Mouse (Mus musculus) stomach, embryonic 14.5 days (tissue): ENCODE measurements around the gene Iqschfp. TPM values are rescaled to one million over a fixed set of nuclear protein-coding genes. Genes with fewer than 3 reads are reported as not detected.

ENCODE experiments used
- ATAC-seq: fragments of 200-750 bp; cut with Nextera tagmentation; 2 replicates; pipeline ENCODE4 v1.8.0; 2017; ENCODE audit warnings: low read depth, moderate TSS enrichment; ENCODE audit not compliant: insufficient number of reproducible peaks, insufficient read depth, low FRiP score
- H3K27ac ChIP-seq: fragments of 300-500 bp; sonication (generic); 2 replicates; pipeline ENCODE4 v1.5.1; 2014; ENCODE audit warnings: mild to moderate bottlenecking, low read length, moderate library complexity, mixed read lengths
- H3K27me3 ChIP-seq: fragments of 300-500 bp; sonication (generic); 2 replicates; pipeline ENCODE4 v1.6.1; 2014; ENCODE audit warnings: low read length, control low read depth, mixed read lengths; ENCODE audit not compliant: control insufficient read depth, insufficient read depth
- H3K36me3 ChIP-seq: fragments of 300-500 bp; sonication (generic); 2 replicates; pipeline ENCODE4 v1.6.1; 2014; ENCODE audit warnings: mild to moderate bottlenecking, control low read depth, low read length, moderate library complexity, mixed read lengths; ENCODE audit not compliant: control insufficient read depth, insufficient read depth
- H3K4me1 ChIP-seq: fragments of 300-500 bp; sonication (generic); 2 replicates; pipeline ENCODE4 v1.6.1; 2014; ENCODE audit warnings: low read length, control low read depth, mixed read lengths; ENCODE audit not compliant: control insufficient read depth, insufficient read depth
- H3K4me2 ChIP-seq: fragments of 300-500 bp; sonication (generic); replicated peaks from 2 replicates; pipeline ENCODE4 v1.6.1; 2014; ENCODE audit warnings: low read depth, low read length, control low read depth
- H3K4me3 ChIP-seq: fragments of 300-500 bp; sonication (generic); 2 replicates; pipeline ENCODE4 v1.5.1; 2014; ENCODE audit warnings: low read depth, low read length, control low read depth
- H3K9ac ChIP-seq: fragments of 300-500 bp; sonication (generic); replicated peaks from 2 replicates; pipeline ENCODE4 v1.6.1; 2014; ENCODE audit warnings: low read depth, mild to moderate bottlenecking, control low read depth, low read length, moderate library complexity, mixed read lengths
- H3K9me3 ChIP-seq: fragments of 300-500 bp; sonication (generic); 2 replicates; pipeline ENCODE4 v1.6.1; 2016; ENCODE audit warnings: low read depth, low read length, control low read depth; ENCODE audit not compliant: control insufficient read depth
- WGBS: fragments of 180-500 bp; shearing (Covaris S2); extraction: QIAGEN DNeasy Blood & Tissue Kit; methylation state at CpG from one replicate; pipeline ENCODE4 v1.1.7; 2014; 5-methylcytosine and 5-hydroxymethylcytosine counted together
- polyA plus RNA-seq: library from polyadenylated mRNA; unstranded; fragments of >200 nt; fragmentation: Nextera tagmentation; extraction: Ambion mirVana; gene quantifications from 2 replicates; pipeline ENCODE4 v1.2.1, GENCODE M21; 2014

Iqschfp gene
- polyA plus RNA-seq, 1 experiment from 2014 or later = 0.20 TPM

- Histone ChIP-seq H3K27ac (no peak overlapping the region), H3K4me1 (no peaks in the 10 kb centered on the region), H3K9me3 (no peaks in the 10 kb centered on the region), H3K36me3 (no peaks in the 10 kb centered on the region; the same call in 1 of the 2 replicates), H3K27me3 (no peaks in the 10 kb centered on the region), H3K4me3 (no peak overlapping the region), H3K9ac (no peak overlapping the region), H3K4me2 (no peak overlapping the region)
- ATAC-seq = no peak
- WGBS = 88% methylated on average over 5 of the region's 5 CpGs
These were observed 731.0 kb downstream of the Iqschfp start for GRCm38 (mm10) chr3:68623036-68623435.

- H3K9ac ChIP-seq = no peak overlapping the region
- no peak overlapping the region for H3K4me3 ChIP-seq
- no peaks in the 10 kb centered on the region for H3K27me3 ChIP-seq
- no peaks in the 10 kb centered on the region; the same call in 1 of the 2 replicates for H3K36me3 ChIP-seq
- no peaks in the 10 kb centered on the region for H3K9me3 ChIP-seq
- no peak for ATAC-seq
- 89% methylated on average over 6 of the region's 6 CpGs for WGBS
- H3K27ac ChIP-seq = no peak overlapping the region
- no peaks in the 10 kb centered on the region for H3K4me1 ChIP-seq
- H3K4me2 ChIP-seq = no peak overlapping the region
These were observed 732.4 kb downstream of the Iqschfp start for GRCm38 (mm10) chr3:68624471-68624870.

GRCm38 (mm10) chr3:68630261-68630660 is 738.2 kb downstream of the Iqschfp start:
- Histone ChIP-seq H3K9me3 (no peaks in the 10 kb centered on the region), H3K4me3 (no peak overlapping the region), H3K9ac (no peak overlapping the region), H3K4me1 (no peaks in the 10 kb centered on the region), H3K36me3 (no peaks in the 10 kb centered on the region), H3K4me2 (no peak overlapping the region), H3K27ac (no peak overlapping the region), H3K27me3 (no peaks in the 10 kb centered on the region)
- no peak for ATAC-seq
- 72% methylated on average over 4 of the region's 4 CpGs for WGBS

GRCm38 (mm10) chr3:68630821-68631220 is 738.8 kb downstream of the Iqschfp start:
- Histone ChIP-seq H3K4me2 (no peak overlapping the region), H3K27me3 (no peaks in the 10 kb centered on the region), H3K4me1 (no peaks in the 10 kb centered on the region), H3K9me3 (no peaks in the 10 kb centered on the region), H3K9ac (no peak overlapping the region), H3K36me3 (no peaks in the 10 kb centered on the region), H3K27ac (no peak overlapping the region), H3K4me3 (no peak overlapping the region)
- 77% methylated on average over 3 of the region's 3 CpGs for WGBS
- no peak for ATAC-seq

GRCm38 (mm10) chr3:68632714-68633113 is 740.7 kb downstream of the Iqschfp start:
- Histone ChIP-seq H3K4me2 (no peak overlapping the region), H3K36me3 (no peaks in the 10 kb centered on the region), H3K4me3 (no peak overlapping the region), H3K9me3 (no peaks in the 10 kb centered on the region), H3K27me3 (no peaks in the 10 kb centered on the region), H3K27ac (no peak overlapping the region), H3K4me1 (no peaks in the 10 kb centered on the region), H3K9ac (no peak overlapping the region)
- no peak for ATAC-seq
- WGBS = 86% methylated on average over 3 of the region's 3 CpGs

- ATAC-seq = no peak
- Histone ChIP-seq H3K4me3 (no peak overlapping the region), H3K4me2 (no peak overlapping the region), H3K9me3 (no peaks in the 10 kb centered on the region), H3K4me1 (no peaks in the 10 kb centered on the region), H3K27ac (no peak overlapping the region), H3K27me3 (no peaks in the 10 kb centered on the region), H3K9ac (no peak overlapping the region), H3K36me3 (no peaks in the 10 kb centered on the region)
- WGBS = 91% methylated on average over 4 of the region's 4 CpGs
These were observed 741.5 kb downstream of the Iqschfp start for GRCm38 (mm10) chr3:68633577-68633976.

- no peak overlapping the region for H3K27ac ChIP-seq
- ATAC-seq = no peak
- H3K36me3 ChIP-seq = no peaks in the 10 kb centered on the region
- H3K9me3 ChIP-seq = no peaks in the 10 kb centered on the region
- H3K9ac ChIP-seq = no peak overlapping the region
- no peak overlapping the region for H3K4me3 ChIP-seq
- H3K4me1 ChIP-seq = no peaks in the 10 kb centered on the region
- H3K4me2 ChIP-seq = no peak overlapping the region
- 54% methylated on average over 7 of the region's 7 CpGs for WGBS
- H3K27me3 ChIP-seq = no peaks in the 10 kb centered on the region
These were observed 745.9 kb downstream of the Iqschfp start for GRCm38 (mm10) chr3:68637960-68638359.

- no peaks in the 10 kb centered on the region for H3K9me3 ChIP-seq
- WGBS = 97% methylated on average over 1 of the region's 1 CpGs
- no peak overlapping the region for H3K4me3 ChIP-seq
- no peak overlapping the region for H3K27ac ChIP-seq
- no peak overlapping the region for H3K4me2 ChIP-seq
- no peaks in the 10 kb centered on the region for H3K27me3 ChIP-seq
- no peaks in the 10 kb centered on the region for H3K4me1 ChIP-seq
- H3K36me3 ChIP-seq = no peaks in the 10 kb centered on the region
- no peak overlapping the region for H3K9ac ChIP-seq
- ATAC-seq = no peak
These were observed 746.7 kb downstream of the Iqschfp start for GRCm38 (mm10) chr3:68638703-68639102.

- 83% methylated on average over 7 of the region's 7 CpGs for WGBS
These were observed 750.9 kb downstream of the Iqschfp start for GRCm38 (mm10) chr3:68642935-68643334.

More at GRCm38 (mm10) chr3:68642935-68643334, 750.9 kb downstream of the Iqschfp start:
- no peaks in the 10 kb centered on the region for H3K9me3 ChIP-seq
- no peak overlapping the region for H3K4me3 ChIP-seq
- no peak overlapping the region for H3K4me2 ChIP-seq
- no peaks in the 10 kb centered on the region for H3K36me3 ChIP-seq
- H3K27me3 ChIP-seq = no peaks in the 10 kb centered on the region
- no peak for ATAC-seq
- no peaks in the 10 kb centered on the region for H3K4me1 ChIP-seq
- H3K27ac ChIP-seq = no peak overlapping the region
- H3K9ac ChIP-seq = no peak overlapping the region
